Mouse (Mus musculus) forebrain, embryonic 14.5 days (tissue): ENCODE results near the gene Sox12. TPM values are rescaled to one million over a fixed set of nuclear protein-coding genes. Genes with fewer than 3 reads are reported as not detected.
"Not testable (repeated sequence)": the region's sequence is repeated elsewhere in the genome, so short reads cannot be mapped to it uniquely, and the experiment has no call there.

ENCODE experiments used
- ATAC-seq: fragments of 200-750 bp; cut with Nextera tagmentation; 2 replicates; pipeline ENCODE4 v1.8.0; 2017; ENCODE audit warnings: mild to moderate bottlenecking, moderate library complexity
- DNase-seq: peaks from one replicate; pipeline ENCODE4 v3.0.0-alpha.2; 2015; ENCODE audit warnings: low spot score
- H3K27ac ChIP-seq: fragments of 300-500 bp; sonication (generic); 2 replicates; pipeline ENCODE4 v1.5.1; 2014; ENCODE audit warnings: low read depth, mild to moderate bottlenecking, control low read depth, low read length, moderate library complexity
- H3K27me3 ChIP-seq: fragments of 300-500 bp; sonication (generic); replicated peaks from 2 replicates; pipeline ENCODE4 v1.6.1; 2014; ENCODE audit warnings: low read length, control low read depth, mixed read lengths; ENCODE audit not compliant: control insufficient read depth, insufficient read depth
- H3K36me3 ChIP-seq: fragments of 300-500 bp; sonication (generic); 2 replicates; pipeline ENCODE4 v1.6.1; 2014; ENCODE audit warnings: low read length, control low read depth; ENCODE audit not compliant: control insufficient read depth, insufficient read depth
- H3K4me1 ChIP-seq: fragments of 300-500 bp; sonication (generic); 2 replicates; pipeline ENCODE4 v1.6.1; 2014; ENCODE audit warnings: antibody characterized with exemption, low read length, control low read depth; ENCODE audit not compliant: control insufficient read depth, insufficient read depth
- H3K4me2 ChIP-seq: fragments of 300-500 bp; sonication (generic); 2 replicates; pipeline ENCODE4 v1.6.1; 2014; ENCODE audit warnings: mild to moderate bottlenecking, control low read depth, low read length
- H3K4me3 ChIP-seq: fragments of 300-500 bp; sonication (generic); 2 replicates; pipeline ENCODE4 v1.5.1; 2014; ENCODE audit warnings: low read depth, low read length, control low read depth
- H3K9ac ChIP-seq: fragments of 300-500 bp; sonication (generic); 2 replicates; pipeline ENCODE4 v1.6.1; 2014; ENCODE audit warnings: mild to moderate bottlenecking, low read length, control low read depth, moderate library complexity
- H3K9me3 ChIP-seq: fragments of 300-500 bp; sonication (generic); replicated peaks from 2 replicates; pipeline ENCODE4 v1.6.1; 2016; ENCODE audit warnings: low read length, control low read depth, mixed read lengths; ENCODE audit not compliant: control insufficient read depth
- WGBS: fragments of 180-500 bp; shearing (Covaris S2); extraction: QIAGEN DNeasy Blood & Tissue Kit; methylation state at CpG from one replicate; pipeline ENCODE4 v1.1.7; 2014; 5-methylcytosine and 5-hydroxymethylcytosine counted together
- polyA plus RNA-seq: library from polyadenylated mRNA; unstranded; fragments of >200 nt; fragmentation: Nextera tagmentation; extraction: Ambion mirVana; gene quantifications from 2 replicates; pipeline ENCODE4 v1.2.1, GENCODE M21; 2014

Gene Sox12
- polyA plus RNA-seq, 1 experiment from 2014 or later: 18.2 TPM

- H3K4me1 ChIP-seq: peaks cover 16% of the 10 kb centered on the region
- no peaks in the 10 kb centered on the region for H3K27me3 ChIP-seq
- no peak overlapping the region for H3K4me2 ChIP-seq
- H3K4me3 ChIP-seq: no peak overlapping the region
- no peaks in the 10 kb centered on the region for H3K36me3 ChIP-seq
- WGBS: 78% methylated on average over 4 of the region's 4 CpGs
- H3K27ac ChIP-seq: no peak overlapping the region
- DNase-seq (no peak), ATAC-seq (no peak)
- no peaks in the 10 kb centered on the region for H3K9me3 ChIP-seq
- no peak overlapping the region for H3K9ac ChIP-seq
Observed at GRCm38 (mm10) chr2:152372661-152373060, 25.2 kb downstream of the Sox12 start.

- H3K4me2 ChIP-seq: no peak overlapping the region
- ATAC-seq (no peak), DNase-seq (peak; percentile 72)
- H3K9me3 ChIP-seq: no peaks in the 10 kb centered on the region
- H3K9ac ChIP-seq: no peak overlapping the region
- H3K27me3 ChIP-seq: no peaks in the 10 kb centered on the region
- peaks cover 16% of the 10 kb centered on the region for H3K4me1 ChIP-seq
- no peak overlapping the region for H3K4me3 ChIP-seq
- no peak overlapping the region for H3K27ac ChIP-seq
- 51% methylated on average over 7 of the region's 7 CpGs for WGBS
- H3K36me3 ChIP-seq: no peaks in the 10 kb centered on the region
Observed at GRCm38 (mm10) chr2:152372104-152372503, 25.8 kb downstream of the Sox12 start.

GRCm38 (mm10) chr2:152368532-152369140 lies 29.2 kb downstream of the Sox12 start:
- H3K4me2 ChIP-seq: no peak overlapping the region
- no peak overlapping the region for H3K4me3 ChIP-seq
- DNase-seq: peak; percentile 80
- H3K27me3 ChIP-seq: no peaks in the 10 kb centered on the region
- no peaks in the 10 kb centered on the region for H3K9me3 ChIP-seq
- no peak overlapping the region for H3K27ac ChIP-seq
- WGBS: 29% methylated on average over 14 of the region's 14 CpGs
- H3K36me3 ChIP-seq: no peaks in the 10 kb centered on the region
- no peak overlapping the region for H3K9ac ChIP-seq
- no peaks in the 10 kb centered on the region for H3K4me1 ChIP-seq
- ATAC-seq: peak; percentile 56; the same call in 1 of the 2 replicates

GRCm38 (mm10) chr2:152367917-152368316 lies 29.9 kb downstream of the Sox12 start:
- Histone ChIP-seq H3K4me3 (no peak overlapping the region), H3K4me2 (no peak overlapping the region), H3K4me1 (no peaks in the 10 kb centered on the region), H3K9ac (no peak overlapping the region), H3K27ac (no peak overlapping the region), H3K36me3 (no peaks in the 10 kb centered on the region), H3K9me3 (no peaks in the 10 kb centered on the region), H3K27me3 (no peaks in the 10 kb centered on the region)
- no peak for ATAC-seq
- no peak for DNase-seq
- 89% methylated on average over 5 of the region's 5 CpGs for WGBS

GRCm38 (mm10) chr2:152363245-152364147 lies 34.4 kb downstream of the Sox12 start:
- H3K9ac ChIP-seq: 0 out of 2 replicates have a peak overlapping the region, but pooled peaks have one; percentile 17
- ATAC-seq (peak; percentile 85), DNase-seq (peak; percentile 91)
- no peaks in the 10 kb centered on the region for H3K36me3 ChIP-seq
- H3K4me2 ChIP-seq: peak overlapping the region; percentile 22
- WGBS: 9% methylated on average over 17 of the region's 17 CpGs
- H3K9me3 ChIP-seq: no peaks in the 10 kb centered on the region
- no peaks in the 10 kb centered on the region for H3K27me3 ChIP-seq
- H3K4me1 ChIP-seq: no peaks in the 10 kb centered on the region
- no peak overlapping the region for H3K4me3 ChIP-seq
- peak overlapping the region; percentile 35 for H3K27ac ChIP-seq

GRCm38 (mm10) chr2:152361193-152361592 lies 36.7 kb downstream of the Sox12 start:
- no peak overlapping the region for H3K27ac ChIP-seq
- no peaks in the 10 kb centered on the region for H3K9me3 ChIP-seq
- H3K9ac ChIP-seq: no peak overlapping the region
- H3K4me2 ChIP-seq: no peak overlapping the region
- no peaks in the 10 kb centered on the region for H3K36me3 ChIP-seq
- DNase-seq (no peak), ATAC-seq (no peak)
- no peaks in the 10 kb centered on the region for H3K27me3 ChIP-seq
- no peaks in the 10 kb centered on the region for H3K4me1 ChIP-seq
- H3K4me3 ChIP-seq: no peak overlapping the region
- 91% methylated on average over 8 of the region's 8 CpGs for WGBS

- Histone ChIP-seq H3K27me3 (no peaks in the 10 kb centered on the region), H3K36me3 (no peaks in the 10 kb centered on the region), H3K4me3 (no peak overlapping the region), H3K9me3 (no peaks in the 10 kb centered on the region), H3K4me1 (no peaks in the 10 kb centered on the region), H3K9ac (no peak overlapping the region), H3K27ac (no peak overlapping the region), H3K4me2 (no peak overlapping the region)
- no peak for ATAC-seq
- DNase-seq: no peak
- 63% methylated on average over 7 of the region's 7 CpGs for WGBS
Observed at GRCm38 (mm10) chr2:152360271-152360775, 37.5 kb downstream of the Sox12 start.

GRCm38 (mm10) chr2:152359616-152360015 lies 38.2 kb downstream of the Sox12 start:
- H3K4me3 ChIP-seq: no peak overlapping the region
- H3K4me1 ChIP-seq: no peaks in the 10 kb centered on the region
- H3K9me3 ChIP-seq: no peaks in the 10 kb centered on the region
- no peak overlapping the region for H3K4me2 ChIP-seq
- H3K27me3 ChIP-seq: no peaks in the 10 kb centered on the region
- no peak for DNase-seq
- ATAC-seq: no peak
- H3K27ac ChIP-seq: no peak overlapping the region
- no peak overlapping the region for H3K9ac ChIP-seq
- H3K36me3 ChIP-seq: no peaks in the 10 kb centered on the region
- 86% methylated on average over 5 of the region's 5 CpGs for WGBS

GRCm38 (mm10) chr2:152358977-152359376 lies 38.9 kb downstream of the Sox12 start:
- H3K9ac ChIP-seq, H3K4me2 ChIP-seq, H3K36me3 ChIP-seq, H3K4me3 ChIP-seq, H3K27ac ChIP-seq, H3K27me3 ChIP-seq, H3K9me3 ChIP-seq, ATAC-seq, H3K4me1 ChIP-seq, DNase-seq: not testable (repeated sequence)
- 77% methylated on average over 5 of the region's 5 CpGs for WGBS
